Mouse (Mus musculus) adrenal gland, adult 2 months (tissue): Measurements from ENCODE around the gene Sdhaf4. TPM values are rescaled to one million over a fixed set of nuclear protein-coding genes. Genes with fewer than 3 reads are reported as not detected.

Source experiments
- DNase-seq: peaks from one replicate; pipeline ENCODE4 v3.0.0; 2021
- polyA plus RNA-seq: library from polyadenylated mRNA; depleted of rRNA; stranded (reverse); fragments of >200 nt; gene quantifications from 2 replicates; pipeline ENCODE4 v1.2.3, GENCODE M21; 2012; rRNA removed
- total RNA-seq, 2 experiments: library from RNA; stranded (reverse); gene quantifications; 2 replicates each; pipeline ENCODE4 v1.2.3; 2021

Sdhaf4 gene
- total and polyA plus RNA-seq, 3 experiments, result 1.7 to 69.4 (median 46.8) TPM

DNA sequence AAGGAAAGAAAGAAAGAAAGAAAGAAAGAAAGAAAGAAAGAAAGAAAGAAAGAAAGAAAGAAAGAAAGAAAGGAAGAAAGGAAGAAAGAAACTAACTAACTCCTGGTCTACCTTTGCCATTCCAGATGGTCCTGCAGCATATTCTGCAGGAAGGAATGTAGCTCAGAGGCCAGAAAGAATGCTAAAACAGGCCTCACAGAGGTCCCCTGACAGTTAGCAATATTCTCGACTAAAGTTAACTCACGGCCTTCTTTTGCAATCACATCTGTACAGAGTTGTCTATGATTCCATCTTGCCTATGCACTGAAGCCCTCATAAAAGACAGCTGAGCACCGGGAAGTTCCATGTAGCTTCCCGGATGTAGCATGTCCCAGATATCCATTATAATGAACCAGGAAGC is 49.9 kb downstream of the Sdhaf4 start:
- DNase-seq, result no peak

DNA sequence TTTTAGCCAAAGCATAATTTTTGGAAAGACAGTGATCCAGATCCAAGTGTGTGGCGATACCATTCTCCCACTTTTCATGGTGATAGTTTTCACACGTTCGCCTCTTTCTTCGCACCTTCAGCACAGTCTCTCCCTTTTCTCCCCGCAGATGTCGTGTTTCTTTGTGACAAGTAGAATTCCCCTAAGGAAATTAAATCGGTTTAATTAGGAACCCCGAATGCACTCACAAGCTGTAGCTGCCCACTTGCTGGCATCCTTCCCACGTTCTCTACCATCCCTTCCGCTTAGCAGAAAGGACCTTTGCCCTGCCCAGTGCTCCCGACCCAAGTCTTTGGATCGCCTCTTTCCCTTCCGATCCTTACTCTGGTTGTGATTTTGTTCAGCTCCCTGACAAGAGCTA is 51.5 kb downstream of the Sdhaf4 start:
- DNase-seq, result no peak

DNA sequence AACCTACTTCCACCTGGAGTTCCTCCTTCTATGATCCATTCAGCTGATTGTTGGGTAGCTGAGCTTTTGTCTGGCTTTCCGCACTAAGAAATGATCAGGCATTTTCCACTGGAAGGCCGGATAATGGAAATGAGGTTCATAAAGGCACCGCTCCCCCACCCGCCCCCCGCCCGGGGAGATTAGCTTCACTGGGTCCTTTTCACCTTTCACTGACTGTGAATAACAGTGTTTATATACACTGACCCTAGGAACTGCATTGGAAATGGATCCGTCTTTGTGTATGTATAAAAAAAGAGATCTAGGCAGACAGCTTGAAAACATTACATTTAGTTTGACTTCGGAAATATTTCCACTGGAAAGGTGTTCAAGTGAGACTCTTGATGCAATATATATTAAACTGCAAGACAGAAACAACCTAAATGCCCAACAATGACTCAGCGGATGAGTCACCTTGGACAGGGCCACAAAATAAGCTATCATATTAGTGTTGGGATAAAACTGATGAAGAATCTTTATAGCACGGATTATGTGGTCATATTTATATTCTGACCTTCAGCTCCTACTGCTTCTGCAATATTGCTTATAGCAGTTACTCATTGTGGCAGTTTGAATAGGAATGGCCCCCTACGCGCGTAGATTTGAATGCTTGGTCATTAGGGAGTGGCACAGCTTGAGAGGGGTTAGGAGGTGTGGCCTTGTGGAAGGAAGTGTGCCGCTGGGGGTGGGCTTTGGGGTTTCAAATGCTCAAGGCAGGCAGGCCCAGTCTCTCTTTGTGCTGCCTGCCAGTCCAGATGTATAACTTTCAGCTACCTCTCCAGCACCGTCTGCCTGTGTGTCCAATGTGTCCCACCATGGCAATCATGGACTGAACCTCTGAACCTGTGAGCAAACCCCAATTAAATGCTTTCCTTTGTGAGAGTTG is 56.4 kb downstream of the Sdhaf4 start:
- DNase-seq, result no peak

DNA sequence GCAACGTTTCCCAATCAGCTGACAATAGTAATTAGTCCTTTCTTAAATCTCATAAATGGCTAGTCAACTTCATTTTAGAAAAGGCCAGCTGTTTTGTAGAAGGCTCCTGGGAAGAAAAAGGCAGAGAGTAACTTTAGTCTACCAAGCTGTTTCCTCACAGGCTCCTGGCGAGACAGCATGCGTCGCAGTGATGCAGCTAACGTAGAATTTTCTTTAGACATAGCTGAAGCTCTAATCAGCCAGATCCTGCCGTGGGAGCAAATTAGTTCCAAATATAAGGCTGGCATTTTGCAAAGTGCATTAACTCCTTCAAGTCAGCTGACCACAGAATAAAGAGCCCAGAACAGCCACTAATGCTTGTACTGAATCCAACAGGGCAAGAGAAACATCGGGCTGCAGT is 57.2 kb downstream of the Sdhaf4 start:
- no peak for DNase-seq

Other genes starting within 250 kb of the Sdhaf4 start
- not detected for gene B3gat2, start 243.9 kb downstream of the Sdhaf4 start, total RNA-seq
- not detected in 2 replicates for gene B3gat2, start 243.9 kb downstream of the Sdhaf4 start, polyA plus RNA-seq
- 10 to 100 TPM; 56.6 to 96.9 TPM for gene Smap1, start 83.3 kb downstream of the Sdhaf4 start, total RNA-seq
- gene Smap1, start 83.3 kb downstream of the Sdhaf4 start, polyA plus RNA-seq, result 15.3 and 34.4 TPM in 2 replicates
- gene Fam135a, start 94.7 kb upstream of the Sdhaf4 start, total RNA-seq, result 10 to 100 TPM; 15.2 to 18.6 TPM
- gene Fam135a, start 94.7 kb upstream of the Sdhaf4 start, polyA plus RNA-seq, result 2.9 TPM in 2 replicates
- gene Col9a1, start 172.0 kb upstream of the Sdhaf4 start, total RNA-seq, result not detected
- not detected in 2 replicates for gene Col9a1, start 172.0 kb upstream of the Sdhaf4 start, polyA plus RNA-seq